ENCODE assay signal across 7 mouse cellular contexts in genomic region chr9:31913739-31914591, GRCm38 (mm10). TPM values are rescaled to one million over a fixed set of nuclear protein-coding genes. Genes with fewer than 3 reads are reported as not detected.
DNase-seq lines count a peak whose midpoint lies in the region; ATAC-seq and TF ChIP-seq lines count a peak whose summit lies in the region.

No protein-coding gene starts in this region.

- H3K9me3 ChIP-seq in forebrain, embryonic 14.5 days (replicated peaks; ENCODE audit: control insufficient read depth, low read length), result no peaks in the 10 kb centered on the region
- no peaks in the 10 kb centered on the region for H3K9me3 ChIP-seq in limb, embryonic 14.5 days (ENCODE audit: control insufficient read depth, low read length)

- peak; percentile 13 for DNase-seq in urinary bladder, postnatal 14 days (ENCODE audit: low spot score)
- DNase-seq in urinary bladder, adult 2 months (ENCODE audit: low spot score), result no peak
- DNase-seq in forebrain, embryonic 14.5 days (ENCODE audit: low spot score), result peak; percentile 14
- no peak for DNase-seq in limb, embryonic 14.5 days (ENCODE audit: low spot score)
- no peak for DNase-seq in thymus, adult 18-20 months
- DNase-seq in natural killer cell, adult 2 months (ENCODE audit: low spot score in 2 of 2), result no peak

- peak overlapping the region; percentile 96 for H3K4me2 ChIP-seq in forebrain, embryonic 14.5 days (ENCODE audit: low read length)
- H3K4me2 ChIP-seq in limb, embryonic 14.5 days (replicated peaks; ENCODE audit: low read depth, low read length, severe bottlenecking), result peak overlapping the region; percentile 98

- under 1% methylated on average over 54 of the region's 54 CpGs for WGBS in forebrain, embryonic 14.5 days
- under 1% methylated on average over 54 of the region's 54 CpGs for WGBS in limb, embryonic 14.5 days
- WGBS in small intestine, adult 2 months, result 1% methylated on average over 54 of the region's 54 CpGs

- H3K9ac ChIP-seq in forebrain, embryonic 14.5 days (ENCODE audit: low read length), result no peak overlapping the region
- H3K9ac ChIP-seq in limb, embryonic 14.5 days (ENCODE audit: low read depth, low read length, severe bottlenecking), result peak overlapping the region; percentile 56

- no peak for TF ChIP-seq CTCF in small intestine, adult 2 months (IDR thresholded peaks at IDR 0.05; ENCODE audit: extremely low read depth, insufficient read length, insufficient replicate concordance, low read depth, low read length)

- peaks cover 87% of the 10 kb centered on the region for H3K27me3 ChIP-seq in forebrain, embryonic 14.5 days (replicated peaks; ENCODE audit: control insufficient read depth, insufficient read depth, low read length)
- H3K27me3 ChIP-seq in limb, embryonic 14.5 days (ENCODE audit: control insufficient read depth, insufficient read depth, low read length), result peaks cover 80% of the 10 kb centered on the region
- H3K27me3 ChIP-seq in small intestine, adult 2 months (ENCODE audit: control insufficient read depth, insufficient read depth, low read length), result peaks cover 15% of the 10 kb centered on the region

- H3K4me1 ChIP-seq in forebrain, embryonic 14.5 days (ENCODE audit: control insufficient read depth, insufficient read depth, low read length), result no peaks in the 10 kb centered on the region
- H3K4me1 ChIP-seq in limb, embryonic 14.5 days (ENCODE audit: control insufficient read depth, insufficient read depth, low read length), result peaks cover 12% of the 10 kb centered on the region
- peaks cover 3% of the 10 kb centered on the region; the same call in 1 of the 2 replicates for H3K4me1 ChIP-seq in small intestine, adult 2 months (ENCODE audit: control insufficient read depth, insufficient read depth, insufficient read length, low read length)

- no peak overlapping the region for H3K27ac ChIP-seq in forebrain, embryonic 14.5 days (ENCODE audit: low read depth, low read length)
- no peak overlapping the region for H3K27ac ChIP-seq in limb, embryonic 14.5 days (replicated peaks; ENCODE audit: low read depth, low read length)
- peak overlapping the region; percentile 86 for H3K27ac ChIP-seq in small intestine, adult 2 months (ENCODE audit: insufficient read depth, low read depth, low read length)

- peak; percentile 29; the same call in 1 of the 2 replicates for ATAC-seq in forebrain, embryonic 14.5 days
- ATAC-seq in limb, embryonic 14.5 days (ENCODE audit: low FRiP score, low read depth), result no peak

- TF ChIP-seq POLR2A in limb, embryonic 14.5 days (IDR thresholded peaks at IDR 0.05; ENCODE audit: borderline replicate concordance, extremely low read depth, insufficient read depth, insufficient read length), result no peak
- TF ChIP-seq POLR2A in small intestine, adult 2 months (IDR thresholded peaks at IDR 0.05; ENCODE audit: low read depth, low read length), result no peak

- no peaks in the 10 kb centered on the region for H3K36me3 ChIP-seq in forebrain, embryonic 14.5 days (ENCODE audit: control insufficient read depth, insufficient read depth, low read length)
- no peaks in the 10 kb centered on the region for H3K36me3 ChIP-seq in limb, embryonic 14.5 days (ENCODE audit: control insufficient read depth, insufficient read depth, low read length)
- H3K36me3 ChIP-seq in small intestine, adult 2 months (ENCODE audit: control insufficient read depth, insufficient read depth, low read length), result no peaks in the 10 kb centered on the region

- H3K4me3 ChIP-seq in forebrain, embryonic 14.5 days (ENCODE audit: low read depth, low read length), result peak overlapping the region; percentile 45
- peak overlapping the region; percentile 58 for H3K4me3 ChIP-seq in limb, embryonic 14.5 days (replicated peaks; ENCODE audit: low read length)
- peak overlapping the region; percentile 91 for H3K4me3 ChIP-seq in small intestine, adult 2 months (ENCODE audit: low read depth, low read length)

RNA-seq across cellular contexts. Expression of gene Barx2, which starts 0.7 kb away (rescaled TPM):
- polyA plus RNA-seq in urinary bladder, adult 2 months (2012; rRNA removed), result 0.63 and 0.69 TPM in 2 replicates
- 0.17 and 0.30 TPM in 2 replicates for polyA plus RNA-seq in forebrain, embryonic 14.5 days (2014; fragmentation: Nextera tagmentation; extraction: Ambion mirVana)
- 15.1 and 16.9 TPM in 2 replicates for polyA plus RNA-seq in limb, embryonic 14.5 days (2012; rRNA removed)
- 4.6 and 6.1 TPM in 2 replicates for polyA plus RNA-seq in limb, embryonic 14.5 days (2014; fragmentation: Nextera tagmentation; extraction: Ambion mirVana)
- 63.8 and 65.1 TPM in 2 replicates for polyA plus RNA-seq in small intestine, adult 2 months (2012; rRNA removed)

Comparison
In these comparisons a context has a peak if more than half of its experiments do, and no peak if none do; other contexts are left out.
1. DNase-seq: peak in urinary bladder, postnatal 14 days (single experiment) and forebrain, embryonic 14.5 days (single experiment); none in urinary bladder, adult 2 months (single experiment), limb, embryonic 14.5 days (single experiment), thymus, adult 18-20 months (0 of 2) and natural killer cell, adult 2 months (0 of 2).
2. Peak in every context shown above with its lines, with median percentiles within 50 percentile points of each other: H3K4me3 ChIP-seq.